Mouse (Mus musculus) CH12.LX (cell line): ENCODE results near the gene Fndc5. TPM values are rescaled to one million over a fixed set of nuclear protein-coding genes. Genes with fewer than 3 reads are reported as not detected.

Source experiments
- DNase-seq: peaks from one replicate; pipeline ENCODE4 v3.0.0-alpha.2; 2013; ENCODE audit errors: extremely low read depth
- H3K27ac ChIP-seq: 2 replicates; pipeline ENCODE4 v1.5.1; 2012; ENCODE audit warnings: low read depth, mild to moderate bottlenecking, control low read depth, moderate library complexity; ENCODE audit not compliant: insufficient read depth
- H3K27me3 ChIP-seq: replicated peaks from 2 replicates; pipeline ENCODE3; 2012; ENCODE audit warnings: inconsistent platforms
- H3K36me3 ChIP-seq, 2 experiments: replicated peaks in 1 of 2; 2 replicates each; pipeline versions ENCODE3 to v1.6.1; 2012; ENCODE audit warnings: inconsistent platforms in 1 of 2, low read length in 1 of 2, mild to moderate bottlenecking in 1 of 2, mixed read lengths in 1 of 2, moderate library complexity in 1 of 2; ENCODE audit not compliant: control insufficient read depth in 1 of 2, insufficient read depth in 1 of 2
- H3K4me1 ChIP-seq, 2 experiments: 2 replicates each; pipeline ENCODE4 v1.6.1; 2012; ENCODE audit warnings: inconsistent platforms in 1 of 2, moderate library complexity in 1 of 2; ENCODE audit not compliant: insufficient read depth in 2 of 2, control insufficient read depth in 1 of 2
- H3K4me2 ChIP-seq: 2 replicates; pipeline ENCODE4 v1.6.1; 2012; ENCODE audit warnings: low read depth, mild to moderate bottlenecking, control low read depth; ENCODE audit not compliant: poor library complexity, insufficient read depth, severe bottlenecking
- H3K4me3 ChIP-seq, 3 experiments: fragments of 150-350 bp in 1 of 3; sonication (generic) in 1 of 3; replicated peaks in 1 of 3; 2 replicates each; pipeline versions ENCODE3 to v1.5.1; 2011 to 2012; ENCODE audit warnings: low read depth in 2 of 3, low read length in 2 of 3, mild to moderate bottlenecking in 2 of 3, moderate library complexity in 2 of 3, control low read depth in 1 of 3, improper control_type of control experiment in 1 of 3, inconsistent platforms in 1 of 3, mixed read lengths in 1 of 3; ENCODE audit not compliant: poor library complexity in 1 of 3
- H3K79me2 ChIP-seq: replicated peaks from 2 replicates; pipeline ENCODE4 v1.6.1; 2012; ENCODE audit warnings: mild to moderate bottlenecking, moderate library complexity; ENCODE audit not compliant: control insufficient read depth, poor library complexity, insufficient read depth, severe bottlenecking; ENCODE audit errors: extremely low read depth
- H3K9ac ChIP-seq: 2 replicates; pipeline ENCODE4 v1.6.1; 2012; ENCODE audit warnings: low read depth, mild to moderate bottlenecking, control low read depth, moderate library complexity; ENCODE audit not compliant: insufficient read depth
- H3K9me3 ChIP-seq: replicated peaks from 2 replicates; pipeline ENCODE3; 2012; ENCODE audit warnings: low read length, inconsistent platforms, mixed read lengths
- BHLHE40 ChIP-seq: IDR thresholded peaks from 2 replicates; pipeline ENCODE4 v1.6.1; 2011; ENCODE audit warnings: mild to moderate bottlenecking, low read depth, low read length, improper control_type of control experiment
- CHD1 ChIP-seq: IDR thresholded peaks from 2 replicates; pipeline ENCODE4 v1.6.1; 2012; ENCODE audit warnings: low read depth, low read length, improper control_type of control experiment, inconsistent platforms
- CHD2 ChIP-seq: IDR thresholded peaks from 2 replicates; pipeline ENCODE4 v1.6.1; 2011; ENCODE audit warnings: low read length, improper control_type of control experiment
- CTCF ChIP-seq, 2 experiments: IDR thresholded peaks in 1 of 2; conservative IDR thresholded peaks in 1 of 2; 2 replicates each; pipeline ENCODE4 v1.5.1; 2011 to 2012; ENCODE audit warnings: low read depth in 2 of 2, low read length in 2 of 2, improper control_type of control experiment in 1 of 2, inconsistent platforms in 1 of 2, mild to moderate bottlenecking in 1 of 2, moderate library complexity in 1 of 2
- ELF1 ChIP-seq: IDR thresholded peaks from 2 replicates; pipeline ENCODE4 v1.6.1; 2014; ENCODE audit warnings: low read depth, mild to moderate bottlenecking, inconsistent platforms, low read length, improper control_type of control experiment
- EP300 ChIP-seq: IDR thresholded peaks from 2 replicates; pipeline ENCODE4 v1.6.1; 2011; ENCODE audit warnings: low read length, improper control_type of control experiment
- HCFC1 ChIP-seq: IDR thresholded peaks from 2 replicates; pipeline ENCODE4 v1.6.1; 2012; ENCODE audit warnings: low read depth, mild to moderate bottlenecking, inconsistent platforms, low read length, improper control_type of control experiment
- IRF4 ChIP-seq: IDR thresholded peaks from 2 replicates; pipeline ENCODE4 v1.6.1; 2014; ENCODE audit warnings: low read depth, mild to moderate bottlenecking, inconsistent platforms, low read length, improper control_type of control experiment
- JUN ChIP-seq: IDR thresholded peaks from 2 replicates; pipeline ENCODE4 v1.6.1; 2011; ENCODE audit warnings: low read depth, mild to moderate bottlenecking, low read length, improper control_type of control experiment, moderate library complexity; ENCODE audit not compliant: insufficient read depth
- JUND ChIP-seq: conservative IDR thresholded peaks from 2 replicates; pipeline ENCODE4 v1.6.1; 2011; ENCODE audit warnings: low read depth, low read length, improper control_type of control experiment
- KAT2A ChIP-seq: IDR thresholded peaks from 2 replicates; pipeline ENCODE4 v1.6.1; 2012; ENCODE audit warnings: low read length, improper control_type of control experiment, inconsistent platforms; ENCODE audit not compliant: insufficient replicate concordance
- MAFK ChIP-seq: IDR thresholded peaks from 2 replicates; pipeline ENCODE4 v1.6.1; 2011; ENCODE audit warnings: low read length, improper control_type of control experiment; ENCODE audit not compliant: insufficient replicate concordance
- MAX ChIP-seq: IDR thresholded peaks from 2 replicates; pipeline ENCODE4 v1.6.1; 2011; ENCODE audit warnings: low read length, improper control_type of control experiment
- MAZ ChIP-seq: IDR thresholded peaks from 2 replicates; pipeline ENCODE4 v1.6.1; 2012; ENCODE audit warnings: low read depth, mild to moderate bottlenecking, inconsistent platforms, low read length, improper control_type of control experiment, moderate library complexity
- MEF2A ChIP-seq: IDR thresholded peaks from 2 replicates; pipeline ENCODE4 v1.6.1; 2014; ENCODE audit warnings: low read depth, mild to moderate bottlenecking, inconsistent platforms, low read length, improper control_type of control experiment, borderline replicate concordance
- MXI1 ChIP-seq: IDR thresholded peaks from 2 replicates; pipeline ENCODE4 v1.6.1; 2011; ENCODE audit warnings: mild to moderate bottlenecking, low read depth, low read length, improper control_type of control experiment
- MYC ChIP-seq: IDR thresholded peaks from 2 replicates; pipeline ENCODE4 v1.6.1; 2011; ENCODE audit warnings: low read depth, mild to moderate bottlenecking, improper control_type of control experiment, low read length
- NELFE ChIP-seq: IDR thresholded peaks from 2 replicates; pipeline ENCODE4 v1.6.1; 2011; ENCODE audit warnings: low read depth, low read length, improper control_type of control experiment
- PAX5 ChIP-seq: IDR thresholded peaks from 2 replicates; pipeline ENCODE4 v1.6.1; 2012; ENCODE audit warnings: low read length, inconsistent platforms, mixed read lengths
- POLR2A ChIP-seq: IDR thresholded peaks from 2 replicates; pipeline ENCODE4 v1.6.1; 2011; ENCODE audit warnings: low read depth, mild to moderate bottlenecking, improper control_type of control experiment, low read length
- POLR2AphosphoS2 ChIP-seq: IDR thresholded peaks from 2 replicates; pipeline ENCODE4 v1.6.1; 2011; ENCODE audit warnings: low read depth, low read length, improper control_type of control experiment
- RAD21 ChIP-seq: IDR thresholded peaks from 2 replicates; pipeline ENCODE4 v1.6.1; 2011; ENCODE audit warnings: low read depth, mild to moderate bottlenecking, low read length, improper control_type of control experiment, moderate library complexity
- SIN3A ChIP-seq: IDR thresholded peaks from 2 replicates; pipeline ENCODE4 v1.6.1; 2012; ENCODE audit warnings: low read length, improper control_type of control experiment, inconsistent platforms
- SMC3 ChIP-seq: IDR thresholded peaks from 2 replicates; pipeline ENCODE4 v1.6.1; 2011; ENCODE audit warnings: low read depth, low read length, improper control_type of control experiment
- TBP ChIP-seq: conservative IDR thresholded peaks from 2 replicates; pipeline ENCODE4 v1.6.1; 2011; ENCODE audit warnings: low read depth, low read length, improper control_type of control experiment
- UBTF ChIP-seq: IDR thresholded peaks from 2 replicates; pipeline ENCODE4 v1.6.1; 2012; ENCODE audit warnings: low read depth, mild to moderate bottlenecking, inconsistent platforms, low read length, improper control_type of control experiment, moderate library complexity
- USF2 ChIP-seq: conservative IDR thresholded peaks from 2 replicates; pipeline ENCODE4 v1.6.1; 2011; ENCODE audit warnings: low read depth, low read length, improper control_type of control experiment
- ZC3H11A ChIP-seq: IDR thresholded peaks from 2 replicates; pipeline ENCODE4 v1.6.1; 2012; ENCODE audit warnings: low read depth, mild to moderate bottlenecking, inconsistent platforms, low read length, improper control_type of control experiment
- ZMIZ1 ChIP-seq: IDR thresholded peaks from 2 replicates; pipeline ENCODE4 v1.6.1; 2012; ENCODE audit warnings: low read depth, mild to moderate bottlenecking, inconsistent platforms, low read length, improper control_type of control experiment
- ZNF384 ChIP-seq: IDR thresholded peaks from 2 replicates; pipeline ENCODE4 v1.6.1; 2012; ENCODE audit warnings: low read depth, low read length, improper control_type of control experiment, inconsistent platforms
- dilution Hi-C: fragments of 300-500 bp; cut with MboI; formaldehyde crosslinking; loops from 2 replicates; pipeline ENCODE4 v1.14.3; 2020; ENCODE audit warnings: low sequenced_read_pairs; ENCODE audit not compliant: extremely low pct_unique_long_range_greater_than_20kb, extremely low pct_ligation_motif_present
- in situ Hi-C: fragments of 300-500 bp; cut with MboI; formaldehyde crosslinking; loops from 3 replicates; pipeline ENCODE4 v1.14.3; 2019; ENCODE audit warnings: low sequenced_read_pairs, low pct_ligation_motif_present, low pct_unique_long_range_greater_than_20kb, mixed read lengths
- polyA plus RNA-seq: library from polyadenylated mRNA; unstranded; fragments of >175 nt; gene quantifications from 2 replicates; pipeline ENCODE4 v1.2.1, GENCODE M21; 2012; ENCODE audit warnings: low read depth; ENCODE audit not compliant: insufficient read length
- total RNA-seq, 2 experiments: library from RNA; depleted of rRNA; stranded (reverse); fragments of 300-350 nt in 1 of 2; fragments of >200 nt in 1 of 2; gene quantifications; 2 replicates each; pipeline ENCODE4 v1.2.3; 2012 to 2014

The Fndc5 gene
- total and polyA plus RNA-seq, 3 experiments = 0.17 to 0.33 TPM; not detected in 1

- peaks cover 31% of the 10 kb centered on the region for H3K27me3 ChIP-seq
Observed at GRCm38 (mm10) chr4:129134799-129135585, 1.8 kb upstream of the Fndc5 start.

GRCm38 (mm10) chr4:129135637-129136036 is 1.2 kb upstream of the Fndc5 start:
- Histone ChIP-seq H3K4me2 (no peak overlapping the region), H3K36me3 (peaks cover 0 to 4% of the 10 kb centered on the region in 2 experiments), H3K9ac (no peak overlapping the region), H3K4me1 (peaks cover 13 to 43% of the 10 kb centered on the region in 2 experiments), H3K79me2 (no peaks in the 10 kb centered on the region), H3K27ac (no peak overlapping the region), H3K9me3 (no peaks in the 10 kb centered on the region), H3K4me3 (no peak overlapping the region), H3K27me3 (peaks cover 31% of the 10 kb centered on the region)
- dilution Hi-C loops (no loop called here), in situ Hi-C loops (loop anchor here (10.0 kb wide), 2 partner anchors 49 to 319 kb away; partner anchors contain the start of genes S100pbp and Yars)
- DNase-seq = no peak
- TF ChIP-seq KAT2A (no peak), MEF2A (no peak), MYC (no peak), POLR2A (no peak), SIN3A (no peak), IRF4 (no peak), USF2 (no peak), ZC3H11A (no peak), JUN (no peak), HCFC1 (no peak), EP300 (no peak)

More at GRCm38 (mm10) chr4:129134799-129135585, 1.8 kb upstream of the Fndc5 start:
- Histone ChIP-seq H3K79me2 (no peaks in the 10 kb centered on the region), H3K9me3 (no peaks in the 10 kb centered on the region), H3K4me1 (peaks cover 16 to 48% of the 10 kb centered on the region in 2 experiments), H3K27ac (no peak overlapping the region), H3K4me3 (no peak overlapping the region), H3K36me3 (peaks cover 0 to 4% of the 10 kb centered on the region in 2 experiments), H3K4me2 (no peak overlapping the region), H3K9ac (no peak overlapping the region)
- no peak for TF ChIP-seq MEF2A
- TF ChIP-seq JUND = no peak
- no peak for TF ChIP-seq SIN3A
- TF ChIP-seq JUN = no peak
- no peak for TF ChIP-seq MXI1
- TF ChIP-seq SMC3 = peak; percentile 69
- TF ChIP-seq PAX5 = no peak
- no peak for TF ChIP-seq POLR2AphosphoS2
- no peak for TF ChIP-seq KAT2A
- TF ChIP-seq EP300 = no peak
- TF ChIP-seq MAX = no peak
- TF ChIP-seq NELFE = no peak
- no peak for TF ChIP-seq ELF1
- no peak for TF ChIP-seq IRF4
- no peak for TF ChIP-seq BHLHE40
- TF ChIP-seq ZNF384 = no peak
- no peak for TF ChIP-seq HCFC1
- TF ChIP-seq ZMIZ1 = no peak
- no peak for TF ChIP-seq UBTF
- no peak for TF ChIP-seq POLR2A
- TF ChIP-seq MAFK = no peak
- peak; percentile 42 for TF ChIP-seq RAD21
- TF ChIP-seq MYC = no peak
- TF ChIP-seq CTCF (conservative IDR thresholded peaks at IDR 0.05 in 1 of 2, IDR thresholded peaks at IDR 0.05 in 1 of 2; ENCODE audit: low read depth in 2 of 2, low read length in 2 of 2) = peak; percentile 71 to 77
- TF ChIP-seq CHD1 = no peak
- TF ChIP-seq USF2 = no peak
- TF ChIP-seq TBP = no peak
- TF ChIP-seq CHD2 = no peak
- 0 out of 2 replicates have a peak, but pooled peaks have one; percentile 35 for TF ChIP-seq MAZ
- in situ Hi-C loops (loop anchor here (10.0 kb wide), 2 partner anchors 50 to 320 kb away; partner anchors contain the start of genes S100pbp and Yars), dilution Hi-C loops (no loop called here)
- peak; percentile 60 for DNase-seq
